Comparison of ENCODE assay signal across 7 mouse cellular contexts in the genomic region with DNA sequence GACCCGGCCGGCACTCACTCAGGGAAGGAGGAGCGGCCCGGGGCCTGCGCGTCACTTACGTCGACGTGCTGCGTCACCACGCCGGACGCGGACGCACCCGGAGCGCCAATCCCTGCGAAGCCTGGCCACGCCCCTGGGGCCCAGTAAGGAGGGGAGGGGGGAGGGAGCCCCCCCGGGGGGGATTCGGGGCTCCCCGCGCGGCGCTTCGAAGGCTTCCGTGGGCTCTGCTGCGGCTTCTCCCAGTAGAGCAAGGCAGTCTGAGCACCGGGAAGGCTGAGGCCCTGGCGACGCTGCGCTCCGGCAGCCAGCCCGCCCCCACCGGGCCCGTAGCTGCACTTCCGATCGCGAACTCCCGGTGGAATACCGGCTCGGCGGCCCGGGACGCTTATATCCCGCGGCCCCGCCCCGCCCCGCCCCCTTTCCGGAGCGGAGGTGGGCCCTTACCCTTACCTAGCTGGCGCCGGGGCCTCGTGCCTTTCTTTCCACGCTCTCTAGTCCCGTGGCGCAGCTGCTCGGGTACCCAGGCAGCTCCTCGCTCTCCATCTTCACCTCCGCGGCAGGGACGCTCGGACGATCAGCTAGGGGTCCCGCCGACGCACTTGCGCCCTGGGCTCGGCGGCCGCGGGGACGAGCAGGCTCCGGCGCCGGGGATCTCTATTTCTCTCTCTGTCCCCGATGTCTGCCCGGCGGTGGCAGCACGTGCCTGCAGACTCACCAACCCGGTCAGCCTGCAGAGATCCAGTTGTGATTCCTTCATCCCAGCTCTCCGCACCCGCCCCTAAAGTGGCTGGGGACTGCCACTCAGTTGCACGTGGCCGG. TPM values are rescaled to one million over a fixed set of nuclear protein-coding genes. Genes with fewer than 3 reads are reported as not detected.
A peak's percentile ranks its signal among the peaks of the same experiment; 100 is the strongest.
DNase-seq lines count a peak whose midpoint lies in the region; ATAC-seq and TF ChIP-seq lines count a peak whose summit lies in the region.

Gene Zfp131, minus strand, starts transcription at position 129 of the 819 bp plus-strand sequence.

- WGBS in embryonic facial prominence, embryonic 12.5 days = under 1% methylated on average over 73 of the region's 86 CpGs
- WGBS in kidney, adult 2 months = under 1% methylated on average over 84 of the region's 86 CpGs
- under 1% methylated on average over 72 of the region's 86 CpGs for WGBS in limb, embryonic 12.5 days
- WGBS in midbrain, embryonic 15.5 days = under 1% methylated on average over 62 of the region's 86 CpGs
- WGBS in spleen, adult 2 months = under 1% methylated on average over 84 of the region's 86 CpGs

- H3K27me3 ChIP-seq in embryonic facial prominence, embryonic 12.5 days = no peaks in the 10 kb centered on the region
- no peaks in the 10 kb centered on the region for H3K27me3 ChIP-seq in kidney, adult 2 months (replicated peaks; ENCODE audit: control insufficient read depth, insufficient read depth, low read length)
- no peaks in the 10 kb centered on the region for H3K27me3 ChIP-seq in limb, embryonic 12.5 days
- no peaks in the 10 kb centered on the region for H3K27me3 ChIP-seq in midbrain, embryonic 15.5 days (replicated peaks)
- H3K27me3 ChIP-seq in spleen, adult 2 months (ENCODE audit: control insufficient read depth, insufficient read depth, low read length) = no peaks in the 10 kb centered on the region

- peak within 1 kb of the TSS; percentile 80 for H3K4me3 ChIP-seq in embryonic facial prominence, embryonic 12.5 days
- H3K4me3 ChIP-seq in kidney, adult 2 months (ENCODE audit: insufficient read depth, low read depth, low read length) = peak within 1 kb of the TSS; percentile 95
- peak within 1 kb of the TSS; percentile 78 for H3K4me3 ChIP-seq in limb, embryonic 12.5 days (replicated peaks)
- peak within 1 kb of the TSS; percentile 97 for H3K4me3 ChIP-seq in midbrain, embryonic 15.5 days
- H3K4me3 ChIP-seq in spleen, adult 2 months (ENCODE audit: extremely low read depth, insufficient read depth, insufficient read length) = peak within 1 kb of the TSS; percentile 90

- ATAC-seq in embryonic facial prominence, embryonic 12.5 days (ENCODE audit: insufficient number of reproducible peaks, insufficient read depth, low FRiP score, low TSS enrichment) = peak; percentile 98
- peak; percentile 97 for ATAC-seq in limb, embryonic 12.5 days (ENCODE audit: insufficient number of reproducible peaks, insufficient read depth, low FRiP score, low TSS enrichment, low read depth)
- ATAC-seq in midbrain, embryonic 15.5 days (replicated peaks) = peak; percentile 97

- H3K36me3 ChIP-seq in embryonic facial prominence, embryonic 12.5 days = peaks cover 23% of the 10 kb centered on the region
- H3K36me3 ChIP-seq in kidney, adult 2 months (ENCODE audit: control insufficient read depth, insufficient read depth, low read length) = no peaks in the 10 kb centered on the region
- H3K36me3 ChIP-seq in limb, embryonic 12.5 days = peaks cover 27% of the 10 kb centered on the region
- H3K36me3 ChIP-seq in midbrain, embryonic 15.5 days (replicated peaks) = peaks cover 2% of the 10 kb centered on the region; the same call in 1 of the 2 replicates
- peaks cover 8% of the 10 kb centered on the region; the same call in 1 of the 2 replicates for H3K36me3 ChIP-seq in spleen, adult 2 months (ENCODE audit: control insufficient read depth, insufficient read depth, low read length)

- peak within 1 kb of the TSS; percentile 94 for H3K9ac ChIP-seq in embryonic facial prominence, embryonic 12.5 days
- peak within 1 kb of the TSS; percentile 96 for H3K9ac ChIP-seq in limb, embryonic 12.5 days (replicated peaks)
- H3K9ac ChIP-seq in midbrain, embryonic 15.5 days = peak within 1 kb of the TSS; percentile 96

- TF ChIP-seq CTCF in kidney, adult 2 months (conservative IDR thresholded peaks at IDR 0.05; ENCODE audit: insufficient read depth, insufficient read length, low read depth, low read length) = no peak
- TF ChIP-seq CTCF in spleen, adult 2 months (IDR thresholded peaks at IDR 0.05; ENCODE audit: extremely low read depth, insufficient read depth, insufficient read length, insufficient replicate concordance) = no peak

- peak; percentile 29 for TF ChIP-seq POLR2A in kidney, adult 2 months (IDR thresholded peaks at IDR 0.05; ENCODE audit: low read depth, low read length)
- peak; percentile 22; the same call in 1 of the 2 replicates for TF ChIP-seq POLR2A in spleen, adult 2 months (IDR thresholded peaks at IDR 0.05; ENCODE audit: low read depth, low read length)

- peak within 1 kb of the TSS; percentile 95 for H3K27ac ChIP-seq in embryonic facial prominence, embryonic 12.5 days
- peak within 1 kb of the TSS; percentile 98 for H3K27ac ChIP-seq in kidney, adult 2 months (ENCODE audit: insufficient read depth, low read depth, low read length)
- H3K27ac ChIP-seq in limb, embryonic 12.5 days = peak within 1 kb of the TSS; percentile 94
- H3K27ac ChIP-seq in midbrain, embryonic 15.5 days = peak within 1 kb of the TSS; percentile 93
- H3K27ac ChIP-seq in spleen, adult 2 months (ENCODE audit: insufficient read depth, low read length) = peak within 1 kb of the TSS; percentile 97

- H3K9me3 ChIP-seq in embryonic facial prominence, embryonic 12.5 days = no peaks in the 10 kb centered on the region
- H3K9me3 ChIP-seq in limb, embryonic 12.5 days = no peaks in the 10 kb centered on the region
- H3K9me3 ChIP-seq in midbrain, embryonic 15.5 days = no peaks in the 10 kb centered on the region

- peak within 1 kb of the TSS; percentile 73 for H3K4me2 ChIP-seq in embryonic facial prominence, embryonic 12.5 days (replicated peaks)
- peak within 1 kb of the TSS; percentile 78 for H3K4me2 ChIP-seq in limb, embryonic 12.5 days
- peak within 1 kb of the TSS; percentile 68 for H3K4me2 ChIP-seq in midbrain, embryonic 15.5 days

- peaks cover 8% of the 10 kb centered on the region for H3K4me1 ChIP-seq in embryonic facial prominence, embryonic 12.5 days
- peaks cover 4% of the 10 kb centered on the region; the same call in 1 of the 2 replicates for H3K4me1 ChIP-seq in kidney, adult 2 months (ENCODE audit: control insufficient read depth, insufficient read depth, low read length)
- peaks cover 9% of the 10 kb centered on the region for H3K4me1 ChIP-seq in limb, embryonic 12.5 days (replicated peaks)
- peaks cover 26% of the 10 kb centered on the region for H3K4me1 ChIP-seq in midbrain, embryonic 15.5 days
- H3K4me1 ChIP-seq in spleen, adult 2 months (ENCODE audit: control insufficient read depth, insufficient read depth, insufficient read length) = peaks cover 5% of the 10 kb centered on the region; the same call in 1 of the 2 replicates

- peak; percentile 97 for DNase-seq in adrenal gland, postnatal 25 days
- peak; percentile 92 to 96 for DNase-seq in heart, adult 18-20 months
- DNase-seq in kidney, adult 2 months = peak; percentile 97
- DNase-seq in spleen, adult 2 months (ENCODE audit: low read depth in 1 of 2, low spot score in 2 of 2) = peak; percentile 90 to 91

RNA-seq across cellular contexts. Expression of gene Zfp131, which starts in this region (rescaled TPM):
- 32.4 and 37.4 TPM in 2 replicates for total RNA-seq in adrenal gland, postnatal 25 days (2021)
- polyA plus RNA-seq in embryonic facial prominence, embryonic 12.5 days (2016; fragmentation: Nextera tagmentation; extraction: Ambion mirVana) = 49.8 and 50.1 TPM in 2 replicates
- 10 to 100 TPM; 19.6 to 19.8 TPM for total RNA-seq in heart, adult 18-20 months (2021)
- 4.7 and 5.5 TPM in 2 replicates for polyA plus RNA-seq in kidney, adult 2 months (2012; rRNA removed)
- polyA plus RNA-seq in limb, embryonic 12.5 days (2016; fragmentation: Nextera tagmentation; extraction: Ambion mirVana) = 48.7 and 50.2 TPM in 2 replicates
- 31.0 and 33.3 TPM in 2 replicates for polyA plus RNA-seq in midbrain, embryonic 15.5 days (2015; fragmentation: Nextera tagmentation; extraction: Ambion mirVana)
- 6.1 and 8.2 TPM in 2 replicates for polyA plus RNA-seq in spleen, adult 2 months (2012; rRNA removed)

Comparison
In these comparisons a context has a peak if more than half of its experiments do, and no peak if none do; other contexts are left out.
1. Peak in every context shown above with its lines: DNase-seq, ATAC-seq, H3K4me3 ChIP-seq and H3K27ac ChIP-seq.